Mouse (Mus musculus): ENCODE results near the gene Speer2.

Gene Speer2

GRCm38 (mm10) chr16:69863644-69864043, at the start of gene Speer2:
Speer2 (minus strand) TSS chr16:69863744.
- DNase-seq = no peak

GRCm38 (mm10) chr16:69904303-69904702, 40.8 kb upstream of the Speer2 start:
- DNase-seq = no peak

GRCm38 (mm10) chr16:69880712-69881111, 17.2 kb upstream of the Speer2 start:
- DNase-seq = no peak

GRCm38 (mm10) chr16:69836628-69837027, 26.9 kb downstream of the Speer2 start:
- DNase-seq = no peak

- DNase-seq = no peak
These were observed 49.9 kb downstream of the Speer2 start for GRCm38 (mm10) chr16:69813652-69814051.

Measured in cerebellum, adult 18-20 months (tissue).